Mouse (Mus musculus) ES-E14 (cell line): ENCODE measurements at regions not wholly inside any gene's neighbourhood (a gene's known extent, or its start where the extent isn't known, plus 50 kb on each side); places are given as distances from the start of the nearest gene placed in this dataset.

Experiments
- DNase-seq: peaks from one replicate; pipeline ENCODE4 v3.0.0-alpha.2; 2013; ENCODE audit warnings: low read depth, low spot score
- H3K27ac ChIP-seq: 2 replicates; pipeline ENCODE4 v1.5.1; 2012; ENCODE audit warnings: low read depth, mild to moderate bottlenecking, low read length, moderate library complexity, mixed read lengths; ENCODE audit not compliant: poor library complexity, insufficient read depth, severe bottlenecking
- H3K36me3 ChIP-seq: 2 replicates; pipeline ENCODE4 v1.6.1; 2012; ENCODE audit warnings: mild to moderate bottlenecking, low read length, moderate library complexity, mixed read lengths; ENCODE audit not compliant: control insufficient read depth, poor library complexity, insufficient read depth, severe bottlenecking
- H3K4me1 ChIP-seq, 2 experiments: fragments of 150-350 bp in 1 of 2; sonication (generic) in 1 of 2; 2 replicates each; pipeline ENCODE4 v1.6.1; 2012; ENCODE audit warnings: low read length in 2 of 2, mild to moderate bottlenecking in 1 of 2, mixed read lengths in 1 of 2; ENCODE audit not compliant: control insufficient read depth in 2 of 2, insufficient read depth in 2 of 2, poor library complexity in 1 of 2
- H3K4me3 ChIP-seq, 2 experiments: fragments of 150-350 bp in 1 of 2; sonication (generic) in 1 of 2; 2 replicates each; pipeline ENCODE4 v1.5.1; 2012; ENCODE audit warnings: low read length in 2 of 2, low read depth in 1 of 2, mild to moderate bottlenecking in 1 of 2, mixed read lengths in 1 of 2; ENCODE audit not compliant: insufficient read depth in 1 of 2, poor library complexity in 1 of 2, severe bottlenecking in 1 of 2
- H3K9ac ChIP-seq: 2 replicates; pipeline ENCODE4 v1.6.1; 2012; ENCODE audit warnings: low read depth, mild to moderate bottlenecking, low read length, mixed read lengths; ENCODE audit not compliant: poor library complexity, insufficient read depth, severe bottlenecking
- H3K9me3 ChIP-seq: fragments of 150-350 bp; sonication (generic); 2 replicates; pipeline ENCODE4 v1.6.1; 2012; ENCODE audit warnings: low read depth, mild to moderate bottlenecking, low read length; ENCODE audit not compliant: control insufficient read depth, insufficient read depth
- CHD2 ChIP-seq: IDR thresholded peaks from 2 replicates; pipeline ENCODE4 v1.6.1; 2014; ENCODE audit warnings: mild to moderate bottlenecking, low read depth, low read length, inconsistent platforms
- HCFC1 ChIP-seq: IDR thresholded peaks from 2 replicates; pipeline ENCODE4 v1.6.1; 2012; ENCODE audit warnings: low read length, inconsistent platforms, borderline replicate concordance; ENCODE audit not compliant: insufficient read depth
- MAFK ChIP-seq: IDR thresholded peaks from 2 replicates; pipeline ENCODE4 v1.6.1; 2014; ENCODE audit warnings: mild to moderate bottlenecking, low read depth, low read length, inconsistent platforms; ENCODE audit not compliant: insufficient read depth
- ZC3H11A ChIP-seq: IDR thresholded peaks from 2 replicates; pipeline ENCODE4 v1.6.1; 2012; ENCODE audit warnings: low read depth, mild to moderate bottlenecking, inconsistent platforms, low read length, borderline replicate concordance
- ZNF384 ChIP-seq: IDR thresholded peaks from 2 replicates; pipeline ENCODE4 v1.6.1; 2012; ENCODE audit warnings: low read depth, low read length, inconsistent platforms
- in situ Hi-C, 2 experiments: fragments of 600-800 bp; cut with MboI; formaldehyde crosslinking; loops; one replicate each; pipeline ENCODE4 v1.15.1; 2025; ENCODE audit warnings: low sequenced_read_pairs in 2 of 2, inconsistent platforms in 1 of 2; ENCODE audit not compliant: unreplicated experiment in 2 of 2

DNA sequence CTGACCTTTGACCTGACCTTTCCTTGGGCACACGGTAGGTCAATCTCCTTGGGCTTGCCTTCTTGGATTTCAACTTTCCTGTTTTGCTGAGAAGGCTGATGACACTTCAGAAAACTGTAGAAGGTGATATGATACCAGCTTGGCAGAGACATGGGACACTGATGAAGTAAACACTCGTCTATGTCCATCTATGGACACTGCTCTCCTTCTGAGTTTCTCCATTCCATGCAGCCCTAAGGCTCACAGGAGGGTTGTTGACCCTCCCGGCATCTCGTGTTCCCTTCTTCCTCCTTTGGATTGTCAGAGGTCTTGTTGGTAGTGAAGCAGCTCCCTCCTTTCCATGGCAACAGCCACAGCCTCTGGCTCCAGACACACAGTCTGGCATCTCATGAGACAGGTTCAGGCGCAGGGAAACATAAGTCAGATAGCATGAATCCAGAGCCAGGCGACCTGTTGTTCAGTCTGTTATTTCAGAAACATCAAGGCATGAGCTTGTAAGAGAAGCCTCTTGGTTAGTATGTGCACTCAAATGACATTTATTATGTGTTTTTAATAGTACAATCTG is 120.9 kb upstream of the Vmn2r7 start:
- Histone ChIP-seq H3K27ac (no peak overlapping the region), H3K4me1 (no peaks in the 10 kb centered on the region), H3K36me3 (no peaks in the 10 kb centered on the region), H3K9ac (no peak overlapping the region), H3K4me3 (no peak overlapping the region), H3K9me3 (no peaks in the 10 kb centered on the region)
- in situ Hi-C loops: no loop called here
- TF ChIP-seq MAFK: no peak
- TF ChIP-seq HCFC1: 0 out of 2 replicates have a peak, but pooled peaks have one; percentile 14
- DNase-seq: no peak

DNA sequence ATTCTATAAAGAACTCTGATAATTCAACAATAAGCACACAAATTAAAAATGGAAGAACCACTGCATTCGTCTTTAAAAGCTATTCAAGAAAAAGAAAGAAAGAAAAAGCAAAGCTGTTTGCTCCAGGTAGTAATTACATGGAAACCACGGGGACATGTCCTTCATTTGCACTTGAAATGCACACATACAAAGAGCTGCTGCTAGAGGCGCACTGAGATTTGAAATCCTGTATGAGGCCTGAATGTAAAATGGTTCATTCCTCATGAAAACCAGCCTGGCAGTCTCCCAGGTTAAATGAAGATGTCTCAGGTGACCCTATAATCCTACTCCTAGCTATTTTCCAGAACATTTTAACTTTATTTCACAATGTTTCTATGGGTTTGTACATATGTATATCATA is 123.7 kb upstream of the Vmn2r7 start:
- H3K9me3 ChIP-seq: no peaks in the 10 kb centered on the region
- in situ Hi-C loops: no loop called here
- H3K27ac ChIP-seq: no peak overlapping the region
- DNase-seq: no peak
- H3K9ac ChIP-seq: no peak overlapping the region
- TF ChIP-seq MAFK (no peak), ZNF384 (no peak), ZC3H11A (no peak), CHD2 (no peak), HCFC1 (no peak)
- no peaks in the 10 kb centered on the region for H3K4me1 ChIP-seq
- no peak overlapping the region for H3K4me3 ChIP-seq
- no peaks in the 10 kb centered on the region for H3K36me3 ChIP-seq

DNA sequence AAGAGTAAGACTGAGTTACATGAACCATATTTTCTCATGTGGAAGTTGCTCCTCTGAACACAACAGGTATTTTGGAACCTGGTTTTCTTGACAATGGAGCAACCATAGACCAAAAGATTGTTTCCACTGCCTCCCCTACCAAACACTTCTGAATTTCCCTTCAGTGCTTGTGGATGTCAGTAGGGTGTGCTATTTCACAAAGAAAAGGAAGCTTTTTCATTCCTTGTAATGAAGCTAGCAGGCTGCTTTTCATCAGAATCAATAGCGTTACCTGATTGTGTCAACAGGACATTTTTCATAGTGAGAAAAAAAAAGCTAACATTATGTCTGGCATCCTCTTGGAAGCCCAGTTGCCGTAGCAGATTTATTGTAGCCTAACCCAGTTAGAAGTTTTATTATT is 124.8 kb upstream of the Kcnab1 start:
- no peak overlapping the region for H3K27ac ChIP-seq
- H3K9ac ChIP-seq: no peak overlapping the region
- TF ChIP-seq ZC3H11A (no peak), CHD2 (no peak), MAFK (no peak), HCFC1 (no peak), ZNF384 (no peak)
- no peaks in the 10 kb centered on the region for H3K4me1 ChIP-seq
- H3K36me3 ChIP-seq: no peaks in the 10 kb centered on the region
- in situ Hi-C loops: no loop called here
- H3K9me3 ChIP-seq: no peaks in the 10 kb centered on the region
- no peak overlapping the region for H3K4me3 ChIP-seq
- DNase-seq: no peak

DNA sequence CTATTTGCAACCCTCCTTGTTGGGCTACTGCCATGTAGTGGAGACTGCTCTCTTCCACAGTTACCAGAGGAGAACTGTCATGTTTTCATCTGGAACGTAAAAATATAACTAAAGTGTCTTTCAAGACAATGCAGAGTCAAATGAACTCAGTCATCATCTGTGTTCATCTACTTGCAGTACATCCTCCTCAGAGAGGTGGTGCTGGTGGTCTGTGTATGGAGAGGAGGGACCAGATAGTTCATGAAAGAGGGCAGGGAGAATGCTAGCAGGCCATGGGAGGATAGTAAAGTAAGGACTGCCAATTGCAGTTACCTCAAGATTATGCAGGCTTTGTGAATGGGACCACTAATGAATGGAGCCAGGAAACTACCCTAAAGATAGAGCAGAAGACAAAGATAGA is 121.5 kb upstream of the Kcnab1 start:
- Histone ChIP-seq H3K9me3 (no peaks in the 10 kb centered on the region), H3K9ac (no peak overlapping the region), H3K4me3 (no peak overlapping the region), H3K27ac (no peak overlapping the region), H3K4me1 (no peaks in the 10 kb centered on the region), H3K36me3 (no peaks in the 10 kb centered on the region)
- in situ Hi-C loops: no loop called here
- TF ChIP-seq ZNF384 (no peak), MAFK (no peak), HCFC1 (no peak), ZC3H11A (no peak), CHD2 (no peak)
- peak; percentile 4 for DNase-seq

DNA sequence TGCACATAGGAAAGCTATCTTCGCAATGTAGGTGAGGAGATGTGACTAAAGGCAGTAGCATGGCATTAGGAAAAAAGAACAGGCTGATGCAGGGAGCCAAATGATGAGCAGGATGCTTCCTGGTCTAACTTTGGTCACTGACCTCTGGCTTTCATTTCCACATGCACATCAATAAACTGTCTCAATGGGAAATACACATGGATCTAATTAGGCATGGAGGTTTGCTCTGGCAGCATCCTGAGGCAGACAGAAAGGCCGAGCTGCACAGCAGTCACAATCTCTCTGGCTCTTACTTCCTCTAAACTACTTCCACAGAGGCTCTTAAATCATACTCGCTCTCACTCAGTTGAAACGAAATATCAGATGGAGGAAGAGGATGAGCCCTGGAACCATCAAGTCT is 112.7 kb upstream of the Kcnab1 start:
- H3K9me3 ChIP-seq: no peaks in the 10 kb centered on the region
- DNase-seq: no peak
- H3K4me1 ChIP-seq: no peaks in the 10 kb centered on the region
- H3K9ac ChIP-seq: no peak overlapping the region
- in situ Hi-C loops: no loop called here
- TF ChIP-seq ZC3H11A (no peak), ZNF384 (no peak), CHD2 (no peak), MAFK (no peak), HCFC1 (no peak)
- H3K36me3 ChIP-seq: no peaks in the 10 kb centered on the region
- no peak overlapping the region for H3K4me3 ChIP-seq
- H3K27ac ChIP-seq: no peak overlapping the region
